Mouse (Mus musculus) left cerebral cortex, postnatal 36 days (tissue): ENCODE measurements around the gene Large1. TPM values are rescaled to one million over a fixed set of nuclear protein-coding genes. Genes with fewer than 3 reads are reported as not detected.
A peak's percentile ranks its signal among the peaks of the same experiment; 100 is the strongest.
"Not testable (repeated sequence)": the region's sequence is repeated elsewhere in the genome, so short reads cannot be mapped to it uniquely, and the experiment has no call there.

Source experiments
- DNase-seq, 2 experiments: peaks; one replicate each; pipeline ENCODE4 v3.0.0; 2021 to 2022; ENCODE audit warnings: low spot score in 2 of 2, mixed read lengths in 1 of 2
- intact Hi-C: fragments of 180-260 bp; cut with DNase I; formaldehyde crosslinking; loops from one replicate; pipeline ENCODE4 v1.15.1; 2025
- total RNA-seq, 2 experiments: library from RNA; stranded (reverse); gene quantifications; 2 replicates each; pipeline ENCODE4 v1.2.3; 2021

Gene Large1
- total RNA-seq, 2 experiments from 2014 or later: 151 to 163 TPM

DNA sequence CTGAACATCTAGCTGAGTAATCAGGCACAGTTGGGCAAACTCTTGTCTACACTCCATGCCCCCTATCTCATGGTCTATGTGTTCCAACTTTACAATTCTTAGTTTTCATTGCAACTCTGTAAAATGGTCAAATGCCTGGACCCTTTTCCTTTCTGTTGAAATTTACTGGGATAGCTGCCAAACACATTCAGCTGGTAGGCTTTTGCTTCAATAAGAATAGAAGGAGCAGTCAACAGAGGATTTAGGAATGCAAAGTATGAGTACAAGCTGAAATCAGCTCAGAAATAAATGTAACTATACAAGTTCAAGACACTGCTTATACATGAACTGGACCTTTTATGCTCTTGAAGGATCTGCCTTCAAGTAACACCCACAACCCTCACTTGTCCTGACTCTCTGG, 146.5 kb downstream of the Large1 start:
- intact Hi-C loops: no loop called here
- no peak for DNase-seq

DNA sequence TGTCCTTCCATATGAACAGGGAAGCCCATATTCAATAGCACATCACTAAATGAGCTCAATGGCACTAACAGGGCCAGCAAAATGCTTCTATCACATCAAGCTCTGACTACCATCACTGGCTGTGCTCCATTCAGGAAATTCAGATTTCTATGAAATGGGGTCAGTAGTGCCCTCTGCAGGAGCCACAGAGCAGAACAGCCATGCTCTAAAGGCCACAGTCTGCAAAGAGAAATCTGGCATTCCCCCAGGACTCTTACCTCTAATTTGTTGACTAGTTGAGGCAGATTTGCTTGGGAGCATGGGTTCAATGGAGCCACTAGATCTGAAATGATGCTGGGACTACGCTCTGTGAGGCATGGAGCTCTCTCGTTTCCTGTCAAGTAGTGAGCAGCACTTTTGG, 151.5 kb downstream of the Large1 start:
- no peak for DNase-seq
- intact Hi-C loops: no loop called here

DNA sequence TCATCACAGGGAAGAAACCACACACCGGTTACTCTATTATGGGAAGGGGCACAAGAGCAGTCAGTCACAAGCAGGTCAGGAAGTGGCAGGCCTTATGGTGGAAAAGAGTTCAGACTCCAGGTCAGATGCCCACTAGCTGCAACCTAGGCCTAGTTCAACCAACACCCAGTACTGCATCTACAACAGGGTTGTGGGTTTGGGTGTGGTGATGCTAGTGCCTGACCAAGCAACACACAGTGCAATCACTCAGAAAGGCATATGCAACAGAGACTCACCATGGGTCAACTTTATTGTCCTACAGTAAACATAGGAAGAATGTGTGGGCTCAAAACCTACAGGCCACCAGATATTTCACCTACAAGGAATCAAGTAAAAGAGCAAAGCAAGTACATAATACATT, 155.6 kb downstream of the Large1 start:
- intact Hi-C loops: no loop called here
- no peak for DNase-seq

DNA sequence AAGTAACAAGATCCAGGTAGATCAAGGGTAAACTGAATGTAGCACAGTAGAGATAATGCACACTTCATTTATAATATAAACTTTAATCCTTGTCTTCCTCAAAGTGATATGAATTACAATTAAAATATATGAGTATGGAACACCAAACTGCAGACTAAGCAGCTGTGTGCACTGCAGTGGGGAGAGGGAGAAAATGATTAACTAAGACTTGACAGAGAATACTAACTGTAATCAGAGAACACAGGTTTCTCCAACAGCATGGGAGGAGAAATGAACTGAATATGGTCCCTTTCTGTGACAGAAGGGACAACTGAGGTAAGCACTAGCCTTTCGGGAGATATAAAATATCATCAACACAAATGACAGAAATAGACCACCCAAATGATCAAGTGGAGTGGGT, 164.7 kb downstream of the Large1 start:
- intact Hi-C loops: no loop called here
- DNase-seq: no peak

DNA sequence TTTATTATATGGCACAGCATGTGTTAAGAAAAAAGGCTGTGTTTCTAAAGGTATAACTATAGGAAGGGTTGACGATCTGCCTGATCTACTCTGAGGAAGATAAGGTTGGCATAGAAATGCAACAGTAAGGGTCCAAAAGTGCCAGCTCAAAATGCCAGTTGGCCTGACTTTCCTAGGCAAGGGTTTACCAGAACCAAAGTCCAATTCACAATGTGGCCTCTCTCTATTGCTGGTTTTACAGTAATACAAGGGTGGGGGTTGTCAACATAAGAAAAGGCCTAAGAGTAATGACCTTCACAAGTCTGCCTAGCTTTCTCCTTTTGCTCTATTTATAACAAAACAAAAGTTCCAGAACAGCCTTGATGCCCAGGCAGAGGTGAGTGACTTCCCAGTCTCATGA, 166.0 kb downstream of the Large1 start:
- DNase-seq: no peak
- intact Hi-C loops: no loop called here

DNA sequence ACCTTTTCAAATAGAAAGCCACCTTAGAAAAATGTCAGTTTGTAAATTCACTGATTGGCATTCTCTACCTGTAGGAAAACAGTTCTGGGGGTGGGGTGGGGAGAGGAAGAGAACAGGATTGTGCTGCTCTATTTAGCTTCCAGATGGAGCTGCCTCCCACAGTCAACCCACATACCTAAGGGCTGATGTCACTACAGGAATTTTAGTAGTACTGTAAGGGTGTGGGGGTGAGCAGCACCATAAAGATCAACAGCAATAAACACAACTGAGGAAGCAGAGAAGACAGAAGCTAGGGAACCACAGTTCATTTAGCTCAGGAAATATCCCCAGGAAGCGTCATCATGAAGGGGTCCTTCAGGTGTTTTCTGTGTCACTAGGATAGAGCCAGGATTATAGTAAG, 174.9 kb downstream of the Large1 start:
- peak in 1 of 2 experiments; percentile 37 for DNase-seq
- intact Hi-C loops: no loop called here

DNA sequence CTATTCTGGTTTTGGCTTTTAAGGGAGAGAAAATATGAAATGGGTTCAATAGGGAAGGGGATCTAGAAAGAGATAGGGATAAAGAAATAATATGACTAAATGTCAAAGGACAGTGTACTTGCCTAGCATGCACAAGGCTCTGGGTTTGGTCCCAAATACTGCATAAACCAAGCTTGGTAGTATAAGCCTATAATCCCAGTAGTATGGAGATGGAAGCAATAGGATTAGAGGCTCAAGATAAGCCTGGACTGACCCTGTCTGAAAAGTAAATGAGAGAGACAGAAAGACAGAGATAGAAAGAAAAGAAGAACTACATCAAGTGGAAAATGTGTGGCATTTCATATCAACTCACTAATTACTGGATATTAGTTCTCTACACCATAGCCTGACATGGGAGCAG, 180.7 kb downstream of the Large1 start:
- DNase-seq: no peak
- intact Hi-C loops: no loop called here

DNA sequence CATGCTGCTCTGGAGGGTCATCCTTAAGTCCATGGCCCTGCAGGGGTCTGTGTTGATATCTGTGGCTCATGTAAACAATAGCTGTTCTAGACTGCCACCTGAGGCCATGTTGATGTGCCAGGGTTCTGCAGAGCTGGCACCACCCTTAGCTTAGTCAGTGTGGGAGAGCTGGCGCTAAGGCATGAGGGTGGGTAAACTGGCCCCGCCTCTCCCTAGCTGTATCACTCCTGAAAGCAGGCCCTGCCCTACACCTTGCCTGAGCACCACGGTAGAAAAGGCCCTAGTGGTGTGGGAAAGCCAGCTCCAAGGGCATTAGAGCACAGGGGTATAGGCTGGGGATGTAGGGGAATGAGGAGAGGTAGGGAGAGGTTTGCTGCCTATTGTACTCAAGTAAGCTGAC, 191.3 kb downstream of the Large1 start:
- intact Hi-C loops: no loop called here
- DNase-seq: no peak

DNA sequence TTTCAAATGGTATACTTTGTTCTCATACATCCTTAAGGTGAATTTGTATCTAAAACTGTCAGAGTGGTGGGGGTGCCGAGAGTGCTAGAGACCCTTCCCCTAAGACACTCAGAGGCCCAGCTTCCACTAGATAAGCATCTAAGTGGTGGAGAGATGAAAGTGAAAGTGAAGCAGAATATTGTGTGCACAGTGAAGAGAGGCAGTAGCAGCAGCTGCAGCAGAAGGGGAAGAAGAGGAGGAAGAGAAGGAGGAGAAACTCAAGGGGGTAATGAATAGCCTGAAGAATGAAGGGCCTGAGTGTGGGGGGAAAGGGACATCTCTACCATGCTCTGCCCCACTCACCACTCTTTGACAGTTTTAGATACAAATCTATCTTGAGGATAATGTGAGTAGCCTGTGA, 191.8 kb downstream of the Large1 start:
- intact Hi-C loops: no loop called here

DNA sequence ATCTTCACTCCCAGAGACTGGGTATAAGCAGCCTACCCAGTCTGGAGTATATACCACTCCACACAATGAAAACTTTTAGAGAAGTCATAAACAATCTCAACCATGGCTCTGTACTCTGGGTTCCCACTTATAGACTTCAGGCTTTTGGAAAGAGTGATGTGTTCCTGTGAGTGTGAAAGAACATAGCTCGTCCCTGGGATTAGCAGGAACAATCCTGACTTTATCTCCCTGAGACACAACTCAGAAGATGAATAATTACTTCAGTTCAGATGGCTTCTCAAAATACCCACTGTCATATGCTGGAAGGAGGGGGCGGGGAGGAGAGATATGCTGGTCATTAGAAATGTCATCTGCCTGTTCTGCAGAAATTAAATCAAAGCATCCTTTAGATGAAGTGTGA, 192.4 kb downstream of the Large1 start:
- intact Hi-C loops: no loop called here

More for the DNA sequence above, 191.8 kb downstream of the Large1 start:
- DNase-seq: no peak

DNA sequence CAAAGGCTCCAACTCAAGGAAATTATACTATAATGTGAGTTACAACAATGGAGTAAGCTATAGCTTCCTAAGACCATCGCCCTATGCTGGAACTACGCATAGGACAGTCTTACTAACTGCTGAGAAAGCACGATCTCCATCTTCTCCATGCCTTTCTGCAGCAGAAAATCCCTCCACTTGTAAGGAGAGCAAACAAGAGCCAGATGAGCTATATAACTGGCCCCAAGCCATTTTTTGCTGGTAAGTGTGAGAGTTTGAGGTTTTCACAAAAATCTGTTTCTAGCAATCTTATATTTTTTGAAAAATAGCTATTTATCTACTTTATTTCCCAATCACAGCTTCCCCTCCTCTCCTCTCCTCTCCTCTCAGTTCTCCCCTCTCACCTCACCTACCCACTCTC, 206.1 kb downstream of the Large1 start:
- no peak for DNase-seq
- intact Hi-C loops: no loop called here

More for the DNA sequence above, 192.4 kb downstream of the Large1 start:
- no peak for DNase-seq

DNA sequence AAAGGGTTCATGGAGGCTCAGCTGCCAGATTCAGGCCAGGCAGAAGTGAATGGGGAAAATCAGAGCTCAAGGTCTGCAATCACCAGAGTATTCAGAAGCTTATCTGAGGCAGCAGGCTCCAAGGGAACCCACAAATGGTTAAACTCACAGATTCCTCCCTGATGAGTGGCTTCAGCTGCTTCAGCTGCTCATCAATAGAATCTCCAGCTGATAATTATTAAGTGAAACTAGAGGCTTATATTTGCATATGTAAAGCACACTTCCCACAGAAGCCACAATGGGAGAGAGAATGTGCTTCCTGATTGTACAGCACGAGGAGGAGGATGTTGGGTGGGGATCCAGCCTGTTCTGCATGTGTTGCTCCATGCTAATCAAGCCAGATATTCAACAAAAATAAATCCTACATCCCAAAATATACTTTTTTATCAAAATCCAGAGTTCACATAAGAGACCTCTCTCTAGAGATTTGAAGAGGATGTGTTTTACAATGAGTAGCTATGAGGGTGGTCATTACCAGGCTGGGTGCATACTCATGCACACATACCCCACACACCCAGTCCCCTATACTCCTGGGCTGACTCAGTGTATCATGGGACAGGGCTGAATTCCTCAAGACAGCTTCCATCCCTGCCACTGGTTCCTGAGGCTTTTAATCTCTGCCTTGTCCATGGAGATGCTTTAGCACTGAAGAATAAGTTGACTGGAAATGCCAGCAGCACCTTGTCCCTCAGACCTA, 210.5 kb downstream of the Large1 start:
- intact Hi-C loops: no loop called here
- no peak for DNase-seq

DNA sequence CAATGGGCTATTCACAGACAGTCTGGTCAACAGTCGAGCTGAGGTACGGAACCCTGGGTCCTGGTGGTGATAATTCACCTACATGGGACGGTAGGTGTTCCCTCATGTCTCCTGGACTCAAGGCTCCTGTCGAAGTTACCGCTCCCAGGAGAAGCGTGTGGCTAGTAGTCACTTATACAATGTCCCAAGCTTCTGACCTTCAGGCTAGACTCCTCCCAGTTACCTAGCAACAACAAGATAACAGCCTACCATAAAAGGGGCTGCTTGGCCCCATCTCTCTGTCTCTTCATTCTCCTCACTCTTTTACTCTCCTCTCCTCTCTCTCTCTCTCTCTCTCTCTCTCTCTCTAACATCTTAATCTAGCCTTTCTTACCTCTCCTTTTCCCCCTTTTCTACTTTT, 217.9 kb downstream of the Large1 start:
- intact Hi-C loops: no loop called here
- no peak for DNase-seq

DNA sequence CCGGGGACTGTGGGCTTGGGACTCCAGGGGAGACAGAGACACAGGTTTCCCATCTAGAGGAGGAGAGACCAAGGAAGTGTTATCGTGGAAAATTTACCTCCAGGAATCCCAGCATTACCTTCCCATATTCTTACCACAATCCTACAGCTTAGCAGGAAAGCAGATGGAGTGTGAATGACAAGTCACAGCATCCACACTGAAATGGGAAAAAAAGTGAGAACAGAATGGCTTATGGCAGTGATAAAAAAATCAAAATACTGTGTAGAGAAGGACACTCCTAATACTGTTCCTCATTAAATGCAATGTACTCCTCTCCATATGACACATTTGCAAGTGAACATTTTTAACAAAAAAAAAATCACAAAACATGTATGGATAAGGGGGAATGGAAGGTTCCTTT, 221.3 kb downstream of the Large1 start:
- intact Hi-C loops: no loop called here
- DNase-seq: peak in 1 of 2 experiments; percentile 18

DNA sequence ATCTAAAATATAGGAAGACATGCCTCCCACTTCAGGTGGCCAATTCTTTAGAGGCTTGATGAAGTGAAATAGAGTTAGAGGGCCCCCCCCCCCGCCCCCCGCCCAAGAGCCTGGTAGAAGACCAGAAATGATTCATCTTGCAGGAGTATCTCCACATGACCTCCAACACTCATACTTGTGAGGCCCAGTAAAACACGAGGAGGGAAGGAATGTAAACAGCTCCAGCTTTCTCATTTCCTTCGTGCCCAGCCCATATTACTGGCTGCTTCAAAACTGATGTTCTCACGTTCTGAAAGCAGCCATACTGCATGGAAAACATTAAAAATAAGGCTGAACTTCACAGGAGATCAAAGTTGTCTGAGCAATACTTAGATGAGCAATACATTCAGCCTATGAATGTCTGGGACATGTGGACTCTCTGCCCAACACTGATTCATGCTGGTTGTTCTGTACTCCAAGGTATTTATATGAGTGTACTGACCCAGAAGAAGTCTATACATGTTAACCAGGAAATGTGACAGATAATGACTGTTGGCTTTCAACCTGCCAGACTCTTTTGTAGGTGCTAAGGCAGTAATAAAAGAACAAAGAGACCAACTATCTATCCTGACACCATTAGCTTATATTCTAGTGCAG, 229.4 kb downstream of the Large1 start:
- no peak for DNase-seq
- intact Hi-C loops: no loop called here

DNA sequence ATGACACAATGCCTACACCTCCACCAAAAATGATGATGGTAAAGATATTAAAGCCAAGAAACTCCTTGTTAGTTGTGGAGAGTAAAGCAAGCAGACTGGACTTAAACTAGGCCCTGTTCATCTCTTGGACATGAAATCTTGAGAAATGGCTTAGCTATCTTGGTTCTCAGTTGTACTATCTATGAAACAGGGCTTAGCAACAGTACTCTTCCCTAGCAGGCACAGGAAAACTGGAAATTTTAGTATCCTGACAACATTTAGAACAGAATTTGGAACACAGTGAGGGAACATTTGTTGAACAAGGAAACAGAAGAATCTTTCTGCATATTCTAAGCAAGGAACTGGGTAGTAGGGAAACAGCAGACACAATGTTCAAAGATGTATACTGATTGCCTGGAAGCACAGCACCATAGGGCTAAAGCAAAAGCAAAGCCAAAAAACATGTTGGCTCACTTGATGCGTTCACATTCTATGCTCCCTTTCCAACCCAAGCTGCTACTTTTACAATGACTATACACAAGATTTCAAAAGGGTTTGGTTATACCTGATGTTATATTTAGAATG, 240.9 kb downstream of the Large1 start:
- DNase-seq: no peak
- intact Hi-C loops: no loop called here

DNA sequence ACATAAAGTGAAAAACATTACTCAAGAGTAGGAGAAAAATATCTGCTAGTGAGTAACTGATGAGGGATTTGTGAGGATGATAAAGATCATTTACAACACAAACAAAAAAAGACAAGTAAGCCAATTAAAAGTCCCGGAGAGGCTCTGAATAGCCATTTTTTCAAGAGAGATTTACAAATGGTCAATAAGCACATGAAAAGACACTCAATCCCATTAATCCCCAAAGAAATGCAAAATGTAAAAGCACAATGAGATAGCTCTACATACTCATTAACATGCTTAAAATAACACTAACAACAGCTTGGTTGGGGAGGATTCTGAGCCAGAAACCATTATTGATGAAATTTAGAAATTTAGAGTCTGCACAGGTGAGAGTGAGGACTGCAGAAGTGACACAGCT, 249.3 kb downstream of the Large1 start:
- no peak for DNase-seq
- intact Hi-C loops: no loop called here

DNA sequence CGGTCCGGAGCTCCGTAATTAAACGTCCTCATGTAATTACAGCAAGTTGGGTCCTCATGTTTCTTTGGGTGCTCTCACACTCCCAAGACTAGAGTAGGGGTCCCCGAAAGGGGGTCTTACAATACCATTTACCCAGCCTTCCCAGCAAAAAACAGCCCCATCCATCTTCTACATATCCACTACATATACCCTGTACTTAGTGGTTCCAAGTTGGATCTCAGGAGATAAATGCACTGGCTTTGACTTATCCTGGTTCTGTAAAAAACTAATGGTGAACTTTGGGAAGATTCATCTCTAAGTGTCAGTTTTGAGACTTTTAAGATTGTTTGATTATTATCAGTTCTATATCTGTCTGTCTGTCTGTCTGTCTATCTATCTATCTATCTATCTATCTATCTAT, 252.3 kb downstream of the Large1 start:
- no peak for DNase-seq
- intact Hi-C loops: no loop called here

DNA sequence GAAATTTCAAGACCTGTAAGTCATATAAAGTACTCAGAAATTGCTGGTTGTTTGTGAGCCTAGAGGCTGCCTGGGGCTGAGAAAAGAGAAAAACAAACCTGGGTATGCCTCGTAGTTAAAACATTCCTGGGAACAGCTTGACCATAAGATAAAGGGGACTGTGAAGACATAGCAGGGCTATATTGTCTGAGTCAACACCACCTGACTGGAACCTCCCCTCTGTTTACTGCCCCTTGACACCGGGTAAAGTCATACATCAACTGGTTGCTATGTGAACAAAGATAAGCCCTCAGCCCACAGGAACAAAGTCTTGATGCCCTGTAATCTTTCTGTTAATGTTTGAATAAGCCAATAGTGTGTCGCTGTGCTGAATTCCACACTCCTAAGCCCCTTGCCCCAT, 252.7 kb downstream of the Large1 start:
- intact Hi-C loops, DNase-seq: not testable (repeated sequence)

DNA sequence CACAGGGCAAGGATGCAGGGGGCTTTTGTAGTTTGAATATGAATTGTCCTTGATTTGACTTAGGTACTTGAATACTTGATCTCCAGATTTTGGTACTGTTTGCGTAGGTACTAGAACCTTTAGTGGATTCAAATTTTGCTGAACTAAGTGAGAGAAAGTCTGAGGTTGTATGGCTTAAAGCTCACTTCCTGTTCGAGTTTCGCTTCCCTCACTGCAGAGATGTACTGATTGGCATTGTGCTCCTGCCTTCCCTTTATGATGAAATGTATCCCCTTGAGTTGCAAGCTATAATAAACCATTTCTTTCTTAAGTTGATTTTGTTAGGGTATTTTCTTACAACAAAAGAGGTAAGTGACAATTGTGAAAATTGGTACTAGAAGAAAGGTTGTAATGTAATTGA, 253.8 kb downstream of the Large1 start:
- intact Hi-C loops: no loop called here
- DNase-seq: no peak

DNA sequence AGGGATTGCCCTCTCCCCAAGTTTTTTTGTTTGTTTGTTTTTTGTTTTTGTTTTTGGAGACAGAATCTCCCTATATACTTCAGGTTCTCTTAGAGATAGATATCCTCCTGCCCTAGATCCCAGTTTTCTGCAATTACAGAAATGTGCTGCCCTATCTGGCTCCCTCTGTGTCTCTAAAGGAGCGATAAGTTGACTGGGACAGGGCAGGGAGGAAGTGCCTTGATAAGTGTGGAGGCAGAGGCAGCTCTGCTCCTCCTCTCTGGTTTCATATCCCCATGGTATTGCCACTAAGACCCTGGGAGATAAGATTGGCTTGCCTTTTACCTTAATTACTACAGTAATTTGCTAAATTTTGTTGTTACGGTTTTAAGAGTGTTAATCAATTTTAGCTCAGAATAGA, 256.4 kb downstream of the Large1 start:
- no peak for DNase-seq

More for the DNA sequence above, 256.4 kb downstream of the Large1 start:
- intact Hi-C loops: no loop called here
